In the genomic region with DNA sequence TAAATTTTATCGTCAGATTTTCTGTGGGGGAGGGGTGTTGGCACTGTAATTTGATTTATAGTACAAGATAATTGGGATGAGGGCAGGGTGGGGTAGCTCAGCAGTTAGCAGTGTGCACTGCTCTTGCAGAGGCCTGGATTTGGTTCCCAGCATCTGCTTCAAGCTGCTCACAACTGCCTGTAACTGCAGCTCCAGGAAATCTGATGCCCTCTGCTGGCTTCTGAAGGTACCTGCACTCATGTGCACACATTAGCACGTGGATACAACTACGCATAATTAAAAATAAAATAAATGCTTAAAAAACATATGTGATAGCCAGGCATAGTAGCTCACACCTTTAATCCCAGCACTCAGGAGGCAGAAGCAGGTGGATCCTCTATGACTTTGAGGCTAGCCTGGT, we compare ENCODE assay signal across 21 mouse cellular contexts. TPM values are rescaled to one million over a fixed set of nuclear protein-coding genes. Genes with fewer than 3 reads are reported as not detected.
DNase-seq lines count a peak whose midpoint lies in the region; ATAC-seq and TF ChIP-seq lines count a peak whose summit lies in the region.
"Had no signal": no experiment of that assay in that cellular context is flagged by ENCODE, and none has a peak within 500 bp of the region (broad histone marks: within the 10 kb centered on the region; RNA-seq: fewer than 3 reads in every experiment).

No protein-coding gene starts in this region.

- TF ChIP-seq CTCF in heart, adult 2 months (IDR thresholded peaks at IDR 0.05), result peak; percentile 41
- peak; percentile 33; the same call in 1 of the 2 replicates for TF ChIP-seq CTCF in liver, embryonic 14.5 days (IDR thresholded peaks at IDR 0.05; ENCODE audit: low read depth)
- peak; percentile 41; the same call in 1 of the 2 replicates for TF ChIP-seq CTCF in small intestine, adult 2 months (IDR thresholded peaks at IDR 0.05; ENCODE audit: extremely low read depth, insufficient read length, insufficient replicate concordance, low read depth, low read length)

- TF ChIP-seq EP300 in heart, adult 2 months (IDR thresholded peaks at IDR 0.05; ENCODE audit: insufficient read depth, low read depth, low read length), result no peak
- no peak for TF ChIP-seq EP300 in liver, embryonic 14.5 days (IDR thresholded peaks at IDR 0.05; ENCODE audit: low read depth)

- no peaks in the 10 kb centered on the region for H3K36me3 ChIP-seq in heart, adult 2 months (ENCODE audit: control insufficient read depth, insufficient read depth, low read length)
- peaks cover 12% of the 10 kb centered on the region for H3K36me3 ChIP-seq in heart, embryonic 10.5 days
- no peaks in the 10 kb centered on the region for H3K36me3 ChIP-seq in liver, embryonic 14.5 days (replicated peaks; ENCODE audit: control insufficient read depth, insufficient read depth, low read depth)
- no peaks in the 10 kb centered on the region for H3K36me3 ChIP-seq in liver, embryonic 11.5 days (ENCODE audit: control insufficient read depth, insufficient read depth, low read length)
- peaks cover 11% of the 10 kb centered on the region; the same call in 1 of the 2 replicates for H3K36me3 ChIP-seq in small intestine, adult 2 months (ENCODE audit: control insufficient read depth, insufficient read depth, low read length)
- H3K36me3 ChIP-seq: G1E; liver, embryonic 15.5 days had no signal

- no peak for ATAC-seq in liver, embryonic 14.5 days (ENCODE audit: insufficient read depth)
- ATAC-seq in liver, embryonic 11.5 days (replicated peaks; ENCODE audit: low FRiP score), result no peak

- no peak overlapping the region for H3K9ac ChIP-seq in heart, adult 2 months (ENCODE audit: low read depth, low read length)
- no peak overlapping the region for H3K9ac ChIP-seq in liver, embryonic 14.5 days (replicated peaks)
- no peak overlapping the region for H3K9ac ChIP-seq in liver, embryonic 11.5 days (ENCODE audit: low read depth, low read length)
- H3K9ac ChIP-seq: heart, embryonic 13.5 days; hindbrain, embryonic 15.5 days; liver, embryonic 15.5 days had no signal

- DNase-seq in heart, adult 2 months, result no peak
- no peak for DNase-seq in heart, embryonic 10.5 days (ENCODE audit: low spot score)
- DNase-seq in liver, embryonic 14.5 days (ENCODE audit: low read depth in 3 of 3, low spot score in 3 of 3), result no peak
- DNase-seq in liver, embryonic 11.5 days (ENCODE audit: low spot score), result no peak
- DNase-seq in ES-CJ7 (ENCODE audit: low read depth, low spot score), result peak; percentile 52
- DNase-seq in thymus, postnatal 10 days (ENCODE audit: low spot score in 2 of 2), result no peak
- DNase-seq: adrenal gland, adult 8-10 months; cerebellum, adult 8-10 months; gastrocnemius, postnatal 36 days; heart, postnatal 36 days; kidney, adult 8-10 months; layer of hippocampus, postnatal 36 days; lung, postnatal 36 days; right cerebral cortex, postnatal 14 days; thymus, postnatal 14 days had no signal

- H3K9me3 ChIP-seq in heart, embryonic 10.5 days, result no peaks in the 10 kb centered on the region
- no peaks in the 10 kb centered on the region for H3K9me3 ChIP-seq in liver, embryonic 14.5 days (ENCODE audit: control insufficient read depth, low read length)
- no peaks in the 10 kb centered on the region for H3K9me3 ChIP-seq in liver, embryonic 11.5 days (ENCODE audit: control insufficient read depth, low read length)
- H3K9me3 ChIP-seq: hindbrain, embryonic 15.5 days; liver, embryonic 15.5 days; midbrain, embryonic 10.5 days had no signal

- peaks cover 13% of the 10 kb centered on the region for H3K4me1 ChIP-seq in heart, adult 2 months (ENCODE audit: control insufficient read depth, insufficient read depth, low read length)
- peaks cover 49% of the 10 kb centered on the region for H3K4me1 ChIP-seq in heart, embryonic 10.5 days
- peaks cover 0 to 7% of the 10 kb centered on the region in 2 experiments; a peak in 2 of 4 replicates for H3K4me1 ChIP-seq in liver, embryonic 14.5 days (replicated peaks; ENCODE audit: control insufficient read depth in 2 of 2, insufficient read depth in 2 of 2, low read length in 1 of 2)
- H3K4me1 ChIP-seq in liver, embryonic 11.5 days (replicated peaks; ENCODE audit: control insufficient read depth, insufficient read depth, low read length), result peaks cover 21% of the 10 kb centered on the region
- H3K4me1 ChIP-seq in small intestine, adult 2 months (ENCODE audit: control insufficient read depth, insufficient read depth, insufficient read length, low read length), result peaks cover 28% of the 10 kb centered on the region

- TF ChIP-seq POLR2A in heart, adult 2 months (IDR thresholded peaks at IDR 0.05; ENCODE audit: insufficient read depth, low read depth, low read length), result no peak
- no peak for TF ChIP-seq POLR2A in small intestine, adult 2 months (IDR thresholded peaks at IDR 0.05; ENCODE audit: low read depth, low read length)

- H3K27ac ChIP-seq in heart, adult 2 months, result no peak overlapping the region
- H3K27ac ChIP-seq in heart, embryonic 10.5 days, result no peak overlapping the region
- H3K27ac ChIP-seq in liver, embryonic 14.5 days, result no peak overlapping the region
- H3K27ac ChIP-seq in liver, embryonic 11.5 days (ENCODE audit: low read depth, low read length), result no peak overlapping the region
- no peak overlapping the region for H3K27ac ChIP-seq in small intestine, adult 2 months (ENCODE audit: insufficient read depth, low read depth, low read length)
- H3K27ac ChIP-seq: heart, embryonic 13.5 days; hindbrain, embryonic 15.5 days; liver, embryonic 15.5 days; midbrain, embryonic 10.5 days had no signal

- H3K27me3 ChIP-seq in heart, adult 2 months (ENCODE audit: control insufficient read depth, insufficient read depth, low read length), result no peaks in the 10 kb centered on the region
- H3K27me3 ChIP-seq in heart, embryonic 10.5 days (ENCODE audit: insufficient read depth, poor library complexity, severe bottlenecking), result no peaks in the 10 kb centered on the region
- no peaks in the 10 kb centered on the region for H3K27me3 ChIP-seq in liver, embryonic 14.5 days (ENCODE audit: control insufficient read depth, insufficient read depth, low read length)
- no peaks in the 10 kb centered on the region for H3K27me3 ChIP-seq in liver, embryonic 11.5 days (replicated peaks; ENCODE audit: control insufficient read depth, insufficient read depth, low read length)
- H3K27me3 ChIP-seq in small intestine, adult 2 months (ENCODE audit: control insufficient read depth, insufficient read depth, low read length), result no peaks in the 10 kb centered on the region
- H3K27me3 ChIP-seq: heart, embryonic 13.5 days; hindbrain, embryonic 15.5 days; liver, embryonic 15.5 days had no signal

- H3K4me3 ChIP-seq in heart, adult 2 months, result no peak overlapping the region
- H3K4me3 ChIP-seq in heart, embryonic 10.5 days, result no peak overlapping the region
- H3K4me3 ChIP-seq in liver, embryonic 14.5 days (ENCODE audit: insufficient read depth in 1 of 2, low read depth in 2 of 2, low read length in 2 of 2), result no peak overlapping the region
- no peak overlapping the region for H3K4me3 ChIP-seq in liver, embryonic 11.5 days (ENCODE audit: low read depth, low read length)
- no peak overlapping the region for H3K4me3 ChIP-seq in small intestine, adult 2 months (ENCODE audit: low read depth, low read length)
- H3K4me3 ChIP-seq: heart, embryonic 13.5 days; hindbrain, embryonic 15.5 days; liver, embryonic 15.5 days; midbrain, embryonic 10.5 days had no signal

- H3K4me2 ChIP-seq in liver, embryonic 14.5 days (ENCODE audit: low read depth), result no peak overlapping the region
- no peak overlapping the region for H3K4me2 ChIP-seq in liver, embryonic 11.5 days
- H3K4me2 ChIP-seq: heart, embryonic 13.5 days; hindbrain, embryonic 15.5 days; liver, embryonic 15.5 days had no signal

- peaks cover 8% of the 10 kb centered on the region for H3K79me2 ChIP-seq in heart, adult 2 months (replicated peaks; ENCODE audit: control insufficient read depth, insufficient read depth, low read length)

- 98% methylated on average over 3 of the region's 3 CpGs for WGBS in heart, adult 2 months
- 95% methylated on average over 3 of the region's 3 CpGs for WGBS in heart, embryonic 10.5 days
- WGBS in liver, embryonic 14.5 days (ENCODE audit: insufficient replicate concordance), result 78% methylated on average over 3 of the region's 3 CpGs
- 95% methylated on average over 3 of the region's 3 CpGs for WGBS in liver, embryonic 11.5 days
- WGBS in small intestine, adult 2 months, result 91% methylated on average over 3 of the region's 3 CpGs

- intact Hi-C loops in heart, adult 2 months (cut with DNase I), result no loop called here

RNA-seq across cellular contexts. Expression of a gene that starts 11.7 kb away (rescaled TPM):
- 10 to 100 TPM in 1 of 2 experiments, 1 to 10 TPM in 1; 9.9 to 12.3 TPM for total RNA-seq in heart, adult 2 months (2021)
- 15.3 and 19.3 TPM in 2 replicates for polyA plus RNA-seq in heart, adult 2 months (2012; rRNA removed)
- 5.4 and 5.6 TPM in 2 replicates for polyA plus RNA-seq in heart, embryonic 10.5 days (2016; fragmentation: Nextera tagmentation; extraction: Ambion mirVana)
- 3.2 and 3.4 TPM in 2 replicates for polyA plus RNA-seq in liver, embryonic 14.5 days (2012; rRNA removed)
- polyA plus RNA-seq in liver, embryonic 14.5 days (2014; fragmentation: Nextera tagmentation; extraction: Ambion mirVana), result 1.3 and 2.0 TPM in 2 replicates
- polyA plus RNA-seq in liver, embryonic 11.5 days (2014; fragmentation: Nextera tagmentation; extraction: Ambion mirVana), result 4.2 and 4.4 TPM in 2 replicates
- 21.5 and 46.0 TPM in 2 replicates for polyA plus RNA-seq in small intestine, adult 2 months (2012; rRNA removed)
- polyA plus RNA-seq: G1E had no signal

RNA-seq across cellular contexts. Expression of a gene that starts 38.4 kb away (rescaled TPM):
- 10 to 100 TPM; 10.9 to 11.5 TPM for total RNA-seq in heart, adult 2 months (2021)
- 7.4 and 7.6 TPM in 2 replicates for polyA plus RNA-seq in heart, adult 2 months (2012; rRNA removed)
- 3.4 and 5.0 TPM in 2 replicates for polyA plus RNA-seq in heart, embryonic 10.5 days (2016; fragmentation: Nextera tagmentation; extraction: Ambion mirVana)
- polyA plus RNA-seq in liver, embryonic 14.5 days (2012; rRNA removed), result 0.50 and 0.73 TPM in 2 replicates
- polyA plus RNA-seq in liver, embryonic 14.5 days (2014; fragmentation: Nextera tagmentation; extraction: Ambion mirVana), result 0.13 and 0.27 TPM in 2 replicates
- 1.5 and 1.7 TPM in 2 replicates for polyA plus RNA-seq in liver, embryonic 11.5 days (2014; fragmentation: Nextera tagmentation; extraction: Ambion mirVana)
- 7.3 and 8.5 TPM in 2 replicates for polyA plus RNA-seq in small intestine, adult 2 months (2012; rRNA removed)

RNA-seq across cellular contexts. Expression of a gene that starts 57.2 kb away (rescaled TPM):
- total RNA-seq in heart, adult 2 months (2021), result 10 to 100 TPM; 24.1 to 29.5 TPM
- polyA plus RNA-seq in heart, adult 2 months (2012; rRNA removed), result 35.0 and 39.7 TPM in 2 replicates
- polyA plus RNA-seq in heart, embryonic 10.5 days (2016; fragmentation: Nextera tagmentation; extraction: Ambion mirVana), result 2.7 and 5.2 TPM in 2 replicates
- polyA plus RNA-seq in liver, embryonic 14.5 days (2012; rRNA removed), result 1.1 TPM in 2 replicates
- 0.71 and 1.3 TPM in 2 replicates for polyA plus RNA-seq in liver, embryonic 14.5 days (2014; fragmentation: Nextera tagmentation; extraction: Ambion mirVana)
- 2.5 TPM in 2 replicates for polyA plus RNA-seq in liver, embryonic 11.5 days (2014; fragmentation: Nextera tagmentation; extraction: Ambion mirVana)
- 19.6 and 35.5 TPM in 2 replicates for polyA plus RNA-seq in small intestine, adult 2 months (2012; rRNA removed)
